Mouse (Mus musculus) G1E (cell line): ENCODE measurements around the gene Herpud2.

Experiments used
- CTCF ChIP-seq: IDR thresholded peaks from 2 replicates; pipeline ENCODE4 v1.5.1; 2012; ENCODE audit warnings: low read depth, low read length, inconsistent platforms, mixed read lengths
- GATA1 ChIP-seq: IDR thresholded peaks from 2 replicates; pipeline ENCODE4 v1.6.1; 2012; ENCODE audit warnings: borderline replicate concordance, low read length, inconsistent platforms, mixed read lengths
- POLR2AphosphoS5 ChIP-seq: IDR thresholded peaks from 2 replicates; pipeline ENCODE4 v1.6.1; 2012; ENCODE audit warnings: low read depth, low read length, inconsistent platforms; ENCODE audit not compliant: insufficient replicate concordance
- TAL1 ChIP-seq: conservative IDR thresholded peaks from 2 replicates; pipeline ENCODE4 v1.6.1; 2012; ENCODE audit warnings: low read depth, low read length, inconsistent platforms, mixed read lengths

DNA sequence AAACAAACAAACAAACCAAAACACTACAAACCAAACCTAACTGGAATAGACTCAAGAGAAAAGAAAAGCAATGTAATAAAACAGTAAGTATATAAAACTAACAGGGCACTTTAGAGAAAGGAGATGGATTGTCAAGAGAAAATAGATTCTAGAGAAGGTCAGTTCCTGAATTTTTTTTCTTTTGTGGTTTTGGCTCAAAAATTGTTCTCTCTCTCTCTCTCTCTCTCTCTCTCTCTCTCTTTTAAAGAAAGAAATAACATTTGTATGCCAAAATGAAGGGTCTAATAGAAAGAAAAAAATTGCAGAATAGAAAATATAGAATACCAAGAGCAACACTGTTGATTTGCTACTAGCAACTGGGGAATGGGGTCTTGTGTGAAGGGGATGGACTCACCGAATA is 12.7 kb downstream of the Herpud2 start:
- TF ChIP-seq CTCF (no peak), GATA1 (no peak), TAL1 (no peak), POLR2AphosphoS5 (no peak)
